Mouse (Mus musculus): Measurements from ENCODE around the gene Zfp296. TPM values are rescaled to one million over a fixed set of nuclear protein-coding genes. Genes with fewer than 3 reads are reported as not detected.

Zfp296 gene
- total and polyA plus RNA-seq, 2 experiments: 0.83 to 1.3 TPM

GRCm38 (mm10) chr7:19564455-19564854, 12.6 kb upstream of the Zfp296 start:
- H3K9ac ChIP-seq (ENCODE audit: low read depth, low read length): no peak overlapping the region
- H3K79me2 ChIP-seq (ENCODE audit: control insufficient read depth, insufficient read depth, low read length): peaks cover 15% of the 10 kb centered on the region
- no peak overlapping the region for H3K27ac ChIP-seq (replicated peaks; ENCODE audit: insufficient read depth, low read depth, low read length)
- H3K4me1 ChIP-seq (ENCODE audit: control insufficient read depth, insufficient read depth, low read length): peaks cover 8% of the 10 kb centered on the region
- H3K27me3 ChIP-seq (ENCODE audit: control insufficient read depth, insufficient read depth, low read length): no peaks in the 10 kb centered on the region
- 97% methylated on average over 4 of the region's 4 CpGs for WGBS
- peaks cover 3% of the 10 kb centered on the region; the same call in 1 of the 2 replicates for H3K36me3 ChIP-seq (ENCODE audit: control insufficient read depth, insufficient read depth, low read length)
- H3K4me3 ChIP-seq (ENCODE audit: insufficient read depth, low read depth, low read length): no peak overlapping the region
- DNase-seq (ENCODE audit: extremely low read depth, low read depth, low spot score): no peak
- TF ChIP-seq POLR2A (IDR thresholded peaks at IDR 0.05; ENCODE audit: extremely low read depth, insufficient read depth, low read length): no peak
- TF ChIP-seq CTCF (IDR thresholded peaks at IDR 0.05; ENCODE audit: low read depth, low read length): peak; percentile 30; the same call in 1 of the 2 replicates

GRCm38 (mm10) chr7:19565803-19566202, 11.3 kb upstream of the Zfp296 start:
- Histone ChIP-seq H3K36me3 (ENCODE audit: control insufficient read depth, insufficient read depth, low read length) (peaks cover 3% of the 10 kb centered on the region; the same call in 1 of the 2 replicates), H3K27ac (replicated peaks; ENCODE audit: insufficient read depth, low read depth, low read length) (no peak overlapping the region), H3K4me3 (ENCODE audit: insufficient read depth, low read depth, low read length) (no peak overlapping the region), H3K27me3 (ENCODE audit: control insufficient read depth, insufficient read depth, low read length) (no peaks in the 10 kb centered on the region), H3K9ac (ENCODE audit: low read depth, low read length) (no peak overlapping the region), H3K4me1 (ENCODE audit: control insufficient read depth, insufficient read depth, low read length) (0 out of 2 replicates have a peak, but pooled peaks cover 2% of the 10 kb centered on the region), H3K79me2 (ENCODE audit: control insufficient read depth, insufficient read depth, low read length) (peaks cover 16% of the 10 kb centered on the region; the same call in 1 of the 2 replicates)
- TF ChIP-seq POLR2A (IDR thresholded peaks at IDR 0.05; ENCODE audit: extremely low read depth, insufficient read depth, low read length) (no peak), CTCF (IDR thresholded peaks at IDR 0.05; ENCODE audit: low read depth, low read length) (no peak)
- WGBS: 94% methylated on average over 2 of the region's 2 CpGs
- no peak for DNase-seq (ENCODE audit: extremely low read depth, low read depth, low spot score)

GRCm38 (mm10) chr7:19567426-19567825, 9.7 kb upstream of the Zfp296 start:
- H3K36me3 ChIP-seq (ENCODE audit: control insufficient read depth, insufficient read depth, low read length): peaks cover 3% of the 10 kb centered on the region; the same call in 1 of the 2 replicates
- WGBS: 30% methylated on average over 8 of the region's 8 CpGs
- H3K79me2 ChIP-seq (ENCODE audit: control insufficient read depth, insufficient read depth, low read length): peaks cover 19% of the 10 kb centered on the region; the same call in 1 of the 2 replicates
- no peak overlapping the region for H3K4me3 ChIP-seq (ENCODE audit: insufficient read depth, low read depth, low read length)
- no peaks in the 10 kb centered on the region for H3K27me3 ChIP-seq (ENCODE audit: control insufficient read depth, insufficient read depth, low read length)
- peak; percentile 74 for DNase-seq (ENCODE audit: extremely low read depth, low read depth, low spot score)
- peak overlapping the region; percentile 6; the same call in 1 of the 2 replicates for H3K27ac ChIP-seq (replicated peaks; ENCODE audit: insufficient read depth, low read depth, low read length)
- no peak overlapping the region for H3K9ac ChIP-seq (ENCODE audit: low read depth, low read length)
- TF ChIP-seq POLR2A (IDR thresholded peaks at IDR 0.05; ENCODE audit: extremely low read depth, insufficient read depth, low read length): no peak
- TF ChIP-seq CTCF (IDR thresholded peaks at IDR 0.05; ENCODE audit: low read depth, low read length): no peak
- H3K4me1 ChIP-seq (ENCODE audit: control insufficient read depth, insufficient read depth, low read length): peaks cover 4% of the 10 kb centered on the region

GRCm38 (mm10) chr7:19569647-19570046, 7.4 kb upstream of the Zfp296 start:
- Histone ChIP-seq H3K4me3 (ENCODE audit: insufficient read depth, low read depth, low read length) (no peak overlapping the region), H3K9ac (ENCODE audit: low read depth, low read length) (no peak overlapping the region), H3K36me3 (ENCODE audit: control insufficient read depth, insufficient read depth, low read length) (peaks cover 3% of the 10 kb centered on the region; the same call in 1 of the 2 replicates), H3K4me1 (ENCODE audit: control insufficient read depth, insufficient read depth, low read length) (peaks cover 8% of the 10 kb centered on the region), H3K27ac (replicated peaks; ENCODE audit: insufficient read depth, low read depth, low read length) (no peak overlapping the region), H3K79me2 (ENCODE audit: control insufficient read depth, insufficient read depth, low read length) (peaks cover 19% of the 10 kb centered on the region; the same call in 1 of the 2 replicates), H3K27me3 (ENCODE audit: control insufficient read depth, insufficient read depth, low read length) (no peaks in the 10 kb centered on the region)
- DNase-seq (ENCODE audit: extremely low read depth, low read depth, low spot score): no peak
- TF ChIP-seq CTCF (IDR thresholded peaks at IDR 0.05; ENCODE audit: low read depth, low read length) (no peak), POLR2A (IDR thresholded peaks at IDR 0.05; ENCODE audit: extremely low read depth, insufficient read depth, low read length) (no peak)
- 87% methylated on average over 3 of the region's 3 CpGs for WGBS

GRCm38 (mm10) chr7:19572926-19573775, 3.9 kb upstream of the Zfp296 start:
- no peaks in the 10 kb centered on the region for H3K27me3 ChIP-seq (ENCODE audit: control insufficient read depth, insufficient read depth, low read length)
- H3K4me1 ChIP-seq (ENCODE audit: control insufficient read depth, insufficient read depth, low read length): peaks cover 12% of the 10 kb centered on the region
- H3K79me2 ChIP-seq (ENCODE audit: control insufficient read depth, insufficient read depth, low read length): peaks cover 19% of the 10 kb centered on the region; the same call in 1 of the 2 replicates
- H3K27ac ChIP-seq (replicated peaks; ENCODE audit: insufficient read depth, low read depth, low read length): peak overlapping the region; percentile 93
- under 1% methylated on average over 53 of the region's 53 CpGs for WGBS
- H3K9ac ChIP-seq (ENCODE audit: low read depth, low read length): peak overlapping the region; percentile 81
- TF ChIP-seq CTCF (IDR thresholded peaks at IDR 0.05; ENCODE audit: low read depth, low read length) (no peak; the same call in 1 of the 2 replicates), POLR2A (IDR thresholded peaks at IDR 0.05; ENCODE audit: extremely low read depth, insufficient read depth, low read length) (peak; percentile 62; the same call in 1 of the 2 replicates)
- DNase-seq (ENCODE audit: extremely low read depth, low read depth, low spot score): peak; percentile 65
- no peaks in the 10 kb centered on the region for H3K36me3 ChIP-seq (ENCODE audit: control insufficient read depth, insufficient read depth, low read length)
- peak overlapping the region; percentile 79 for H3K4me3 ChIP-seq (ENCODE audit: insufficient read depth, low read depth, low read length)

All from liver, adult 2 months (tissue).